Mouse (Mus musculus) thymus, adult 2 months (tissue): ENCODE measurements around the gene Hs3st4.

Experiments
- CTCF ChIP-seq: fragments of 200-500 bp; IDR thresholded peaks from 2 replicates; pipeline ENCODE4 v1.5.1; 2012; ENCODE audit warnings: mild to moderate bottlenecking, control low read depth, low read length, moderate library complexity, borderline replicate concordance; ENCODE audit not compliant: control insufficient read depth, poor library complexity, insufficient read depth; ENCODE audit errors: extremely low read depth
- POLR2A ChIP-seq: fragments of 200-500 bp; IDR thresholded peaks from 2 replicates; pipeline ENCODE4 v1.6.1; 2012; ENCODE audit warnings: mild to moderate bottlenecking, low read length, control low read depth, moderate library complexity; ENCODE audit not compliant: control insufficient read depth, poor library complexity, insufficient read depth; ENCODE audit errors: extremely low read depth

DNA sequence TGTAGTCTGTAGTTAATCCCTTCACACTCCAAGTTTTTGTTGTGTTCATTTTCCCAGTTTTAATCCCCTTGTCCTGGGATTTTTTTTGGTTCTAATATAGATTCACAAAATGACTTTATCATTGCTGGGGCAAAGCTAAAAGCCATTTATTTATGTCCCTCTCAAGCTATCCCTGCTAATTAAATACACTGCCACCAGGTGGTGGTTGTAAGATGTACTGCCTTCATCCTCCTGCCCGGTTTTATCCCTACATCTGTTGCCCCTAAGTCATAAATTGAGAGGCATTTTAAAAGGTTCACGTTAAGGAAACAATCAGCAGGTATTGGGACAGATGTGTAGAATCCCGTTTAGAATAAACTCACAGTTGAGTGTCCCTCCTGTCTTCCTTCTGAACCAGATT is 14.6 kb downstream of the Hs3st4 start:
- TF ChIP-seq CTCF (no peak), POLR2A (no peak)
